Mouse (Mus musculus): ENCODE results near the gene Defb18. TPM values are rescaled to one million over a fixed set of nuclear protein-coding genes. Genes with fewer than 3 reads are reported as not detected.
"Not testable (repeated sequence)": the region's sequence is repeated elsewhere in the genome, so short reads cannot be mapped to it uniquely, and the experiment has no call there.

Defb18 gene
- polyA plus RNA-seq (2012; ENCODE audit: insufficient read depth, low replicate concordance), result not detected in 2 replicates

- Histone ChIP-seq H3K4me1 (no peaks in the 10 kb centered on the region), H3K4me3 (replicated peaks) (no peak within 1 kb of the TSS), H3K36me3 (replicated peaks; ENCODE audit: low read length) (no peaks in the 10 kb centered on the region), H3K9me3 (no peaks in the 10 kb centered on the region), H3K27me3 (replicated peaks) (no peaks in the 10 kb centered on the region)
- TF ChIP-seq FLI1 (IDR thresholded peaks at IDR 0.05; ENCODE audit: low read length), result no peak
- no peak for TF ChIP-seq GATA1 (IDR thresholded peaks at IDR 0.05; ENCODE audit: borderline replicate concordance, low read length)
Observed at GRCm38 (mm10) chr1:18237343-18237742, at the start of gene Defb18. Gene Defb18, minus strand, starts transcription at chr1:18237443.

GRCm38 (mm10) chr1:18271095-18271494, 33.9 kb upstream of the Defb18 start:
- Histone ChIP-seq H3K4me3 (replicated peaks) (no peak overlapping the region), H3K27me3 (replicated peaks) (no peaks in the 10 kb centered on the region), H3K4me1 (no peaks in the 10 kb centered on the region), H3K9me3 (no peaks in the 10 kb centered on the region), H3K36me3 (replicated peaks; ENCODE audit: low read length) (no peaks in the 10 kb centered on the region)
- no peak for TF ChIP-seq FLI1 (IDR thresholded peaks at IDR 0.05; ENCODE audit: low read length)
- no peak for TF ChIP-seq GATA1 (IDR thresholded peaks at IDR 0.05; ENCODE audit: borderline replicate concordance, low read length)

GRCm38 (mm10) chr1:18268845-18269244, 31.6 kb upstream of the Defb18 start:
- Histone ChIP-seq H3K27me3 (replicated peaks) (no peaks in the 10 kb centered on the region), H3K4me3 (replicated peaks) (no peak overlapping the region), H3K4me1 (no peaks in the 10 kb centered on the region), H3K9me3 (no peaks in the 10 kb centered on the region), H3K36me3 (replicated peaks; ENCODE audit: low read length) (no peaks in the 10 kb centered on the region)
- no peak for TF ChIP-seq FLI1 (IDR thresholded peaks at IDR 0.05; ENCODE audit: low read length)
- no peak for TF ChIP-seq GATA1 (IDR thresholded peaks at IDR 0.05; ENCODE audit: borderline replicate concordance, low read length)

GRCm38 (mm10) chr1:18265038-18265437, 27.8 kb upstream of the Defb18 start, which contains the start of gene Defb41:
Gene Defb41, minus strand, starts transcription at chr1:18265138.
- H3K4me1 ChIP-seq, result no peaks in the 10 kb centered on the region
- no peaks in the 10 kb centered on the region for H3K36me3 ChIP-seq (replicated peaks; ENCODE audit: low read length)
- no peak for TF ChIP-seq GATA1 (IDR thresholded peaks at IDR 0.05; ENCODE audit: borderline replicate concordance, low read length)
- TF ChIP-seq FLI1 (IDR thresholded peaks at IDR 0.05; ENCODE audit: low read length), result no peak
- H3K9me3 ChIP-seq, result no peaks in the 10 kb centered on the region
- H3K27me3 ChIP-seq (replicated peaks), result no peaks in the 10 kb centered on the region
- H3K4me3 ChIP-seq (replicated peaks), result no peak within 1 kb of the TSS

- not testable (repeated sequence) for H3K9me3 ChIP-seq; H3K36me3 ChIP-seq (replicated peaks; ENCODE audit: low read length); H3K27me3 ChIP-seq (replicated peaks); H3K4me3 ChIP-seq (replicated peaks); H3K4me1 ChIP-seq
Observed at GRCm38 (mm10) chr1:18245801-18246580, 8.7 kb upstream of the Defb18 start.

GRCm38 (mm10) chr1:18223385-18223945, 13.8 kb downstream of the Defb18 start:
- no peaks in the 10 kb centered on the region for H3K9me3 ChIP-seq
- H3K27me3 ChIP-seq (replicated peaks), result no peaks in the 10 kb centered on the region
- H3K36me3 ChIP-seq (replicated peaks; ENCODE audit: low read length), result no peaks in the 10 kb centered on the region
- H3K4me3 ChIP-seq (replicated peaks), result no peak overlapping the region
- no peaks in the 10 kb centered on the region for H3K4me1 ChIP-seq
- no peak for TF ChIP-seq FLI1 (IDR thresholded peaks at IDR 0.05; ENCODE audit: low read length)
- no peak for TF ChIP-seq GATA1 (IDR thresholded peaks at IDR 0.05; ENCODE audit: borderline replicate concordance, low read length)

- Histone ChIP-seq H3K4me3 (replicated peaks) (no peak overlapping the region), H3K27me3 (replicated peaks) (no peaks in the 10 kb centered on the region), H3K4me1 (no peaks in the 10 kb centered on the region), H3K9me3 (peaks cover 6% of the 10 kb centered on the region), H3K36me3 (replicated peaks; ENCODE audit: low read length) (no peaks in the 10 kb centered on the region)
- TF ChIP-seq FLI1 (IDR thresholded peaks at IDR 0.05; ENCODE audit: low read length) (no peak), GATA1 (IDR thresholded peaks at IDR 0.05; ENCODE audit: borderline replicate concordance, low read length) (no peak)
Observed at GRCm38 (mm10) chr1:18191719-18192118, 45.5 kb downstream of the Defb18 start.

GRCm38 (mm10) chr1:18190714-18191712, 46.2 kb downstream of the Defb18 start:
- H3K4me1 ChIP-seq, result no peaks in the 10 kb centered on the region
- peaks cover 6% of the 10 kb centered on the region for H3K9me3 ChIP-seq
- H3K27me3 ChIP-seq (replicated peaks), result no peaks in the 10 kb centered on the region
- H3K4me3 ChIP-seq (replicated peaks), result no peak overlapping the region
- no peak for TF ChIP-seq GATA1 (IDR thresholded peaks at IDR 0.05; ENCODE audit: borderline replicate concordance, low read length)
- no peak for TF ChIP-seq FLI1 (IDR thresholded peaks at IDR 0.05; ENCODE audit: low read length)
- H3K36me3 ChIP-seq (replicated peaks; ENCODE audit: low read length), result no peaks in the 10 kb centered on the region

Other genes with a start within 250 kb of the Defb18 start
- not detected in 2 replicates for gene Crisp4, start 91.5 kb downstream of the Defb18 start, polyA plus RNA-seq (2012; ENCODE audit: insufficient read depth, low replicate concordance)
- gene Defb41, start 27.7 kb upstream of the Defb18 start, polyA plus RNA-seq (2012; ENCODE audit: insufficient read depth, low replicate concordance), result not detected in 2 replicates